Mouse (Mus musculus): Measurements from ENCODE around the gene Sgca.

GRCm38 (mm10) chr11:94937787-94938186 is 38.3 kb downstream of the Sgca start:
- no peak for TF ChIP-seq CTCF (IDR thresholded peaks at IDR 0.05)
- no peak for TF ChIP-seq EP300 (IDR thresholded peaks at IDR 0.05)
